Mouse (Mus musculus): ENCODE data around the gene Scfd1.

The Scfd1 gene

DNA sequence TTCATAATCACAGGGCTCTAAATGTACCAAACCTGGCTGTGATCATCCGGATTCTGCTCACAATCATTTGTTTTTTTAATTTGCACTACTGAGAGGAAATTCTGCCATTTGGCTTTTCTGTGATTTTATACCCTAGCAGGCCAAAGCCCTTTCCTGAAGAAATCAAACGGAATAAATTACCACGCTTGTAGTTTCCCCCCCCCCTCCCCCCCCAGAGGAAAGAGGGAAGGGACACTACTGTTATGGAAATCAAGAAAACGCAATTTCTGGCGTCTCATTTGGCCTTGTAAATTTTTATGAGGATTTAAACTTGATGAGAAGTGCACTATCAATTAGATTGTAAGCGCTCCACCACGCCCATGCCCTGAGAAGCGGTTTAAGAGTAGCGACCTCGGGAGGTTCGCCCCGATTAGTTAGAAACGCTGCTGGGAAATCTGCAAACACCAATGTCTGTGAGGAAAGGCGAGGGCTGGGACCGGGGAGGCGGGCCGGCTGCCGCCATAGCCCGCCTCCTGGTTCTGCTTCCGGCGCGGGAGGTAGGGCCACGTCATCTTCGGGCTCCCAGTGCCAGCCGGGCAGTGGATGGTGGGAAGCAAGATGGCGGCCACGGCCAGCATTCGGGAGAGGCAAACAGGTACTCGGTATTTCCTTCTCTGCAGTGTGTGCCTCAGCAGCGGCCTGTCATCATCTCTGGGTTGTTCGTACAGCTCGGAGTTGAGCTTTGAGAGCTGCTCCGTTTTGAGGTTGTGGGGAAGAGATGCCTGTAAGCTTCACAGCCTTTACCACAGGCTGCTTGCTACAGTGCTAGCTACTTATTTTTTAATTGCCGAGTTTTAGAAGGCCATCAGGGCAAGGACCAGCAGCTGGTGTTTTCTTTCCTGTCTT lies at the start of gene Scfd1:
TSS of gene Scfd1 (plus strand) at position 508 of the 885 bp plus-strand sequence.
- in situ Hi-C loops (cut with MboI; ENCODE audit: low pct_unique_long_range_greater_than_20kb in 1 of 2, low sequenced_read_pairs in 2 of 2, unreplicated experiment in 1 of 2) = no loop called here

DNA sequence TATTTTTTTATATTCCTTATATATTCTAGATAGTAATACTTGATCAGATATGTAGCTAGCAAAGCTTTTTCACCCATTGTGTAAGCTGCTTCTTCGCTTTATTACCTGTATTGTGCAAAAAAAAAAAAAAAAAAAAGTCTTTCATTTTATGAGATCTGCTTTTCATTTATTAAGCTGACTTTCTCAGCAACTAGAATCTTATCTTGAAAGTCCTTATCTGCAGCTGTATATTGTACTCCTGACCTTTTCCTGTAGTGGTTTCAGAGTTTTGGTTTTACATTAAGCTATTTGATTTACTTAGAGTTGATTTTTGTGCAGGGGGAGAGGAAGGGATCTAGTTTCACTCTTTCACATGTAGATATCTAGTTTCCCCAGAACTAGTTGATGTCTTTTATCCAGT lies 40.3 kb upstream of the Scfd1 start:
- in situ Hi-C loops (cut with MboI; ENCODE audit: low pct_unique_long_range_greater_than_20kb in 1 of 2, low sequenced_read_pairs in 2 of 2, unreplicated experiment in 1 of 2) = no loop called here

DNA sequence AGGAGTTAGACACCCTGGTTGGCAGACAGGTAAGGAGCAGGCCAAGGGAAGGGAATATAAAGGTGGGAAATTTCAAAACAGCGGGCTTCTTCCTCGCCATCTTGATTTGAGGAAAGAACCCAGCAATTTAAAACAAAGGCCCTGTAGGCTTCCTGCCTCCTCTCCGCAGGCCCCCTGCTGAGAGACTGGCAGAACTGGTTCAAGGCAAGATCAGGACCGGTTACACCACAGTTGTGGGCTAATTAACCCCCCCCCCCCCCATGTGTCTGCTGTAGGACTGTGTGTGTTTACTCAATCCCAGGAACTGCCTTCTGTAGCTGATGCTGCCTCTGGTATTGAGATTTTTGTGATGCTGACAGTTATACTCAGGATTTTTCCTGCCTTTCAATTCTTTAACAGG lies 31.2 kb upstream of the Scfd1 start:
- in situ Hi-C loops (cut with MboI; ENCODE audit: low pct_unique_long_range_greater_than_20kb in 1 of 2, low sequenced_read_pairs in 2 of 2, unreplicated experiment in 1 of 2) = no loop called here

DNA sequence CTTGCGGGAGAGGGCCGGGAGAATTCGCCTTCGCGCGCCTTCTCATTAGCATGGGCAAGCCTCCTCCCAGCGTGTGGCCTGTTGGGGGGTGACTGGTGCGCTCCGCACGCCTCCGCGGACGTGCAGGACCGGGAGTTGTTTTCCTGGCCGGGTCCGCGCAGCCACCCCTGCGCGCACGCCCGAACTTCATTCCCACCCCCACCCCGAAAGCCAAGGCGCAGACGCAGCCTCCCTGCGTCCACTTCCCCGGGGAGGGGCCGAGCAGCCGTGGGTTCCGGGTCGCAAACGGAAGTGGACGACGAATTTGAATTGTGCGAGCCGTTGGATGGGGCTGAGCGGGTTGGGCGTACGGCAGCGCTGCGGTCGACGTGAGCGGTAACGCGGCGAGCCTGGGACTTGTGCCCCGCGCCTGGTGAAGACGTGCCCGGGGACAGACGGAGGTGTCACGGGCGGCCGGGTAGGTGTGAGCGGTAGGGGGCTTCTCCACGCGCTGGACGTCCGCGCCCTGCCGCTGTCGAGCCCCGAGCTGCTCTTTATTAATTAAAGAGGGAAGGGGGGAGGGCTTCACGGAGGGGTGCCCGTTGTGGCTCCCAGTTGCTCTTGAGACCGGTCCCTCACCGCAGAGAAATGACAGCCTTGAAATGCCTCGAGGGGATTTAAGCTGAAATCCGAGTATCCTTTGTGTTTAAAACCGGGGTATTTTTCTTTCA lies 29.2 kb upstream of the Scfd1 start, which contains the start of gene G2e3:
TSS of gene G2e3 (plus strand) at position 74 of the 710 bp plus-strand sequence.
- in situ Hi-C loops (cut with MboI; ENCODE audit: low pct_unique_long_range_greater_than_20kb in 1 of 2, low sequenced_read_pairs in 2 of 2, unreplicated experiment in 1 of 2) = no loop called here

DNA sequence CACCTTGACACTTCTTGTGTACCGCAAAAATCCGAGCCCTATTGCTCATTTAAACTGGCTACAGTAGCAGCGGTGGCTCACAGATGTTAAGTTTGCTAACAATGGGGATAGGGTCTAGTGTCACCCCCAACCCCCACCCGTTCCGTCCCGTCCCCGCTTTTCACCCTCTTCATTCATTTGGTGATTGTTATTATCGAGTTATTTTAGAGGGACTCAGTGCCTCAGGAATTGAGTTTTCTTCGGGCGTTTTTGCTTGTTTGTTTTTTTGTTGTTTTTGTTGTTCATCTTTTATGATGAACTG lies 28.7 kb upstream of the Scfd1 start:
- in situ Hi-C loops (cut with MboI; ENCODE audit: low pct_unique_long_range_greater_than_20kb in 1 of 2, low sequenced_read_pairs in 2 of 2, unreplicated experiment in 1 of 2) = no loop called here

DNA sequence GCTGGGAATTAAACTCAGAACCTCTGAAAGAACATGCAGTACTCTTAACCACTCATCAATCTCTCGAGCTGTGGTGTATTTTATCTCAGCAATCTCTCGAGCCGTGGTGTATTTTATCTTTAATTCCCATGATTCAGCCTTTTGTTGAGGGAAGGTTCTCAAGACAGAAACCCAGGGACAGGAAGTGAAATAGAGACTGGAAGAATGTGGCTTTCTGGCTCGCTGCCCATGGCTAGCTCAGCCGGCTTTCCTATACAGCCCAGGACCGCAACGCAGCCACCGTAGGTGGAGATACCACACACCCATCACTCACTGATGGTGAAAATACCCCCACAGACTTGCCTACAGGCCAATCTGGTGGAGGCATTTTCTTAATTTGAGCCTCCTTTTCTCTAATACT lies 22.0 kb upstream of the Scfd1 start:
- in situ Hi-C loops (cut with MboI; ENCODE audit: low pct_unique_long_range_greater_than_20kb in 1 of 2, low sequenced_read_pairs in 2 of 2, unreplicated experiment in 1 of 2) = no loop called here

DNA sequence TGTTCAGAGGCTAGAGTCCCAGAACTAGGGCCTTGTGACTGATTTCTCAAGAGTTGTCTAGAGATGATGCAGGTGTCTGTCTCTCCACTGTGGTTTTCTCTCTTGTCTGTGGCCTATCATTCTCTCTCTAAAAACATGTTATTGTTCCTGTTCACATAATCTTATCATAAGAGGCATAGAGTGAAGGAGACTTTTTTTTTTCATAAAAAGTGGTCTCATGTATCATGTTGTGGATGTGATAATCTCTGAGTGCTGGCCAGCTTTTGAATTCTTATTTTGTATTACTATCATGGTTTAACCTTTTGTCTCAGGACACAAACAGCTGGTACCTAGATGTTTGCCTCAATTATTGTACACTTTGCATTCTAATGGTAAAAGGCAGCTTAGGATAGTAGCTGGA lies 16.0 kb upstream of the Scfd1 start:
- in situ Hi-C loops (cut with MboI; ENCODE audit: low pct_unique_long_range_greater_than_20kb in 1 of 2, low sequenced_read_pairs in 2 of 2, unreplicated experiment in 1 of 2) = no loop called here

DNA sequence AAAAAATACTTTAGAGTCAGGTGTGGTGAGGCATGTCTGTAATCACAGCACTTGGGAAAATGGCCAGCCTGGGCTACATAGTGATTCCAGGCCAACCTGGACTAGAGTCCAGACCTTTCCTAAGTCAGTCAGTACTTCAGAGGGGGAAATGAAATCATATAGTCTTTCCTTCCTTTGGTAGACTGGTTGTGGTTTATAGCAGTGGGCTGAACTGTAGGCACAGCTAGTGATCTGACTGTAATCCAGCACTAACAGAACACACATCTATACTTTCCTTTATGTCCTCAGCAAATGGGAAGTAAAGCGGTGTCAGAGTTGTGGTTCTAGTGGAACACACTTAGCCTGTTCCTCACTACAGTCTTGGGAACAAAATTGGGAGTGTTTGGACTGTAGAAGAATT lies 14.4 kb upstream of the Scfd1 start:
- in situ Hi-C loops (cut with MboI; ENCODE audit: low pct_unique_long_range_greater_than_20kb in 1 of 2, low sequenced_read_pairs in 2 of 2, unreplicated experiment in 1 of 2) = no loop called here

DNA sequence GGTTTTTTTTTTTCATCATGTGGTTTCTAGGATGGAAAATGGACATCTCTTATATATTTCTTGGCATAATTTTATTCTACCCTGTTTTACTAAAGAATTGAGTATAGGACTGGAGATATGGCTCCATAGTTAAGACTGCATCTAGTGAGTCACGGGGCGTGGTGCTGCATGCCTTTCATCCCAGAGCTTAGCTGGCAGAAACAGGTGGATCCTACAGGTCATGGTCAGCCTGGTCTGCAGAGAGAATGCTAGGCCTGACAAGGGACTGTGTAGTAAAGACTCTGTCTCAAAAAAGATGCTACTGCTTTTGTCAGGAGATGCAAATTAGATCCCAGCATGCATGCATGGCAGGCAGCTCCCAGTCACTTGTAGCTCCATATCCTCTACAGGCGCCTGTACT lies 8.8 kb upstream of the Scfd1 start:
- in situ Hi-C loops (cut with MboI; ENCODE audit: low pct_unique_long_range_greater_than_20kb in 1 of 2, low sequenced_read_pairs in 2 of 2, unreplicated experiment in 1 of 2) = no loop called here

DNA sequence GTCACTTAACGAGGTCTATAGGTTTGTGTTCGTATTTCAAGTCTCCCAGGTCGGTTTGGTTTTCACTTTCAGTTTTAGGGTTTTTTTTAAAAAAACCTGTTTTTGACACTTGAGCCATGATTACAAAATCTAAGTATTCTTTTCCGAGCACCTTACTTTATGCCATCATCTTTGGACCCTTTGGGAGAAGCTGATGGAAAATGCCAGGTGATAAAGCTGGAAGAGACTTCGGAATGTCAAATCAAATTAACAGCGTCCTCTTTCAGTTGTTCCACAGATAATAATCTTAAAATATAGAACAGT lies 529 bp downstream of the Scfd1 start:
- in situ Hi-C loops (cut with MboI; ENCODE audit: low pct_unique_long_range_greater_than_20kb in 1 of 2, low sequenced_read_pairs in 2 of 2, unreplicated experiment in 1 of 2) = no loop called here

DNA sequence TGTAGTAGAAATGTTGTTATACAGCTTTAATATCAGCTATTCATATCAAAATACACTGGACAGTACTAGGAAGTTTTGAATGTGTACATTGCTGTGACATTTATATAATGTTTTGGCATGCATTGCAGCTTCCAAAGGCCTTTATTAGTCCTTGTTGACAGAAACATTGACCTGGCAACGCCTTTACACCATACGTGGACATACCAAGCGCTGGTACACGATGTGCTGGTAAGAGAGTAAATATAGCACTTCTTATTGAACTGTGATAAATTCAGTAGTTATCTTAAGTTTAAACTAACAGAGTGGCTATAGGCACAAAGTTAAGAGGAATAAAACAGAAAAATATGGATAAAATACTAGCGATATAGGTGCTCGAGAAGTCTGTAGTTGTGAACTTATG lies 22.6 kb downstream of the Scfd1 start:
- in situ Hi-C loops (cut with MboI; ENCODE audit: low pct_unique_long_range_greater_than_20kb in 1 of 2, low sequenced_read_pairs in 2 of 2, unreplicated experiment in 1 of 2) = loop anchor here in 1 of 2 experiments (10.0 kb wide), 1 partner anchor 175 kb away; no protein-coding TSS in a partner anchor

DNA sequence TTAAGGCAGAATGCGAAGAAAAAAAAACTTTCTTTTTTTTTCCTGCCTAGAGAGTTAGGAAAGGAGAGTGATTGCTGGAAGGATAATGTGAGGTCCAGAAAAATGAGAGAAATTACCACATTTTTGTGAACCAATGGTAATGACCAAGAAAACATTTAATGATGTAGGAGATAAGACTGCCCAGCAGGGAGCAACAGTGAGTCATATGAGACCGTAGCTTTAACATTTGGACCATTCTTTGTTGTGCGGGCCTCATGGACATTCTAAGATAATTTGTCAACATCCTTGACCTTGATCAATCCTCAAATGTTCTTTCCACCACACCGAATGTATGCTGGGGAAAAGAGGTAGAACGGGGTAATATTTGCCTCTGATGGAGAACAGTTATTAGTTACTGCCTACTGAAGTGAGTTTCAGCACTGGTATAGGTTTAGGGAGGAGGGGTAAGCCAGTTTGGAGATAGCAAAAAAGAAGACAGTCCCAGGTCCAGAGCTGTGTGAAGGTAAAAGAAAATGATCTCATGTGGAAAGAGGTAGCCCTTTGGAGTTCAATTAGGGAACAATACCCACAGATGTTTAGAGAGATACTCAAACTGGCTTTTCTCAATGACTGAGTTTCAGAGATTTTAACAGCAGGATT lies 24.9 kb downstream of the Scfd1 start:
- in situ Hi-C loops (cut with MboI; ENCODE audit: low pct_unique_long_range_greater_than_20kb in 1 of 2, low sequenced_read_pairs in 2 of 2, unreplicated experiment in 1 of 2) = loop anchor here in 1 of 2 experiments (10.0 kb wide), 1 partner anchor 173 kb away; no protein-coding TSS in a partner anchor

DNA sequence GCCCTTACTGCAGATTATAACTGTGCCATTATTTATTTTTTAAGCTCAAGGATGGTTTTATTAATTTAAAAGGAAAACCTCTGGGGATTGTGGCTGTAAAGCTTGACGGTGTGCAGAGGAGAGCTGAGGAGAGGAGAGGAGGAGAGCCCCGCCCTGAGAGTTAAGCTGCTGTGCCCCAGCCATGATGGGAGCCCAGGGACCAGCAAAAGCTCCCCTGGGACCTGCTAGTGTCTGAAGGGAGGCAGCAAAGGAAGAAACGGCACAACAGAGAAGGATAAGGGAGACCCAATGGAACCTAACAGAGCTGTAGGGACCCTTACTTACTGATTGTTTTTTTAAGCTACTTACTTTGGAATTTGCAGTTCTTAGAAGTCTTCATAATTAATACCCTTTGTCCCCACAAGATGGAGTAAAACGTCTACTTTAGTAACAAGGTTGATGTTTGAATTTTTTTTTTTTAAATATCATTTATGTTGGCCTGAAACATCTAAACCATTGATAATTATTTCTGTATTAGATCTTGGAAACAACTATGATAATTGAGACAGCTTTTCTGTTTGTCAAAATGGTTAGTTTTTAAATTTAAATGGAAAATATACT lies 26.8 kb downstream of the Scfd1 start:
- in situ Hi-C loops (cut with MboI; ENCODE audit: low pct_unique_long_range_greater_than_20kb in 1 of 2, low sequenced_read_pairs in 2 of 2, unreplicated experiment in 1 of 2) = loop anchor here in 1 of 2 experiments (10.0 kb wide), 1 partner anchor 171 kb away; no protein-coding TSS in a partner anchor

DNA sequence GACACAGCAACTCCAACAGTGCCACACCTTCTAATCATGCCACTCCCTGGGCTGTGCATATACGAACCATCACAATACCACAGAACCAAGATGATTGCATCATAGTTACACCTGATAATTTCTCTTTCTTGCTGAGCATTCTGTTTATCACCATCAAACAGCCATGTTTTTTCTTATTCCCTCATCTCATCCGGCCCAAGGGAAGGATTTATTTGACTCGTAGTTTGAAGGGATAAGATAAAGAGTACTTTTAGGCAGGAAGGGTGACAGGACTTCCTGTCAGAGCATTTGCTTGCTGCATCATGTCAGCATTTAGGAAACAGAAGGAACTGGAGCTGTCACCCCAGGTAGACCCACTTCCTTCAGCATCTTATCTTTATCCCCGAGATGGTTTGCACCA lies 34.1 kb downstream of the Scfd1 start:
- in situ Hi-C loops (cut with MboI; ENCODE audit: low pct_unique_long_range_greater_than_20kb in 1 of 2, low sequenced_read_pairs in 2 of 2, unreplicated experiment in 1 of 2) = no loop called here

DNA sequence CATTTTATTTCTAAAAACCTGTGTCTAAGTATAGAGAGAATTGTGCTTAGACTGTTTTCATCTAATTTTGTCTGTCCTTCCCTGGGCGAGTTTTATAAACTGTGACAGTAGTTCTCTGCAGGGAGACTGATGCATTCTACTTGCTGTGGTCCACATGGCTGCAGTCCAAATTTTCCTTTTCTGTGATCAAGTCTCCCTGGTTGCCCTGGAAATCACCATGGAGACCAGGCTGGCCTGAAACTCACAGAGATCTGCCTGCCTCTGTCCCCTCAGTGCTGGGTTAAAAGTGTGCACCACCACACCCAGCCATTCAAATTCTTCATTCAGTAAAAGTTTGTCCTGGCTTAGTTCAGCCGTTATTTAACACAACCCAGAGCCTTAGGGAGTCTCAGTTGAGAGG lies 60.2 kb downstream of the Scfd1 start:
- in situ Hi-C loops (cut with MboI; ENCODE audit: low pct_unique_long_range_greater_than_20kb in 1 of 2, low sequenced_read_pairs in 2 of 2, unreplicated experiment in 1 of 2) = no loop called here

DNA sequence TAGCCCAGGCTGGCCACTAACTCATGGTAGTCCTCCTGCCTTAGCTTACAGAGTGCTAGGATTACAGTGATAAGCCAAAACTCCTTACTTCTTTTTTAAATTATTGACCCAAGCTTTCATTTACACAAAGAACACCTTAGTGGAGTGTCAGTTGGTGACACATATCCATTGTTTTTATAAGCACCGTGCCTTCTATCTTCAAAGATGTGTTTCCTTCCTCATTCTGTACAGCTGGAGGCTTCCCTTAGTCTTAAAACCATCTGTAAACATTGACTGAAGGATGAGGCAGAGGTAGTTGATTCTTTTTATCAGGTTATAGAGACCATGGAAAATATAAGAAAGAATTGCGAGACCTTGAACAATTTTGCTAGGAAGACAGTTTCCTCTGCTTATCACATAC lies 61.0 kb downstream of the Scfd1 start:
- in situ Hi-C loops (cut with MboI; ENCODE audit: low pct_unique_long_range_greater_than_20kb in 1 of 2, low sequenced_read_pairs in 2 of 2, unreplicated experiment in 1 of 2) = no loop called here

DNA sequence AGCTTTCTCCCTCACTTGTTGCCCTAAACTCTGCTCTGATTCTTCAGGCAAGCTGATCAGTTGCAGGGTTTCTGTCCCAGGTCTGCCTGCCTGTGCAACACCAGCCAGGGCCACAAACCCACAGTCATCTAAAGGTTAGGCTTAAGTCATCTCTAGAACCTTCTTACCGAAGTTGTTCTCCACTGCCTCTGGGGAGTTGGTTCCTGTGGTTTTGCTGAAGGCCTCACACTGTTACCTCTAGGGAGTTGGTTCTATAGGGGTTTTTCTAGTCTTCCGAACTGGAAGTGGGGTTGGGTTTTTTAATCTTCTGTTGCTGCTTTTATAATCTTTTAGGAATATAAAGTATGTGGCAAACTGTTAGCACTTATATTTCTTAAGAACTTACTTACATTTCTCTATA lies 72.0 kb downstream of the Scfd1 start:
- in situ Hi-C loops (cut with MboI; ENCODE audit: low pct_unique_long_range_greater_than_20kb in 1 of 2, low sequenced_read_pairs in 2 of 2, unreplicated experiment in 1 of 2) = no loop called here

DNA sequence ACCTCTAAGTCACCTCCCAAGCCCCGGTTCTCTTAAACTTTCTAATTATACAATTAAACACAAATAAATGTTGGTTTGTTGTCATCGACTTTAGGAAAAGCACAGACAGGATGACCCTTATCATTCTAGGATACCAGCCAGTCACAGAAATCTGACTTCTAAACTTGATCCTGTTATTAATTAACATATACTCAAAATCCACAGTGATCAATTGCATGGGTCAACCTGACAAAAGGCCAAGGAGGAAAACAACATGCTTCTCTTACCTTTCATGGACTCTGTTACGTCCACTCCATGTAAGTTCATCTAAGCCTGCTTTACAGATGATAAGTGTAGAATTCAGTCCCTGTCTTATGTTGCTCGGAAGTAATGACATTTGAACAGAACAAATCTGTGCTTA lies 93.6 kb downstream of the Scfd1 start:
- in situ Hi-C loops (cut with MboI; ENCODE audit: low pct_unique_long_range_greater_than_20kb in 1 of 2, low sequenced_read_pairs in 2 of 2, unreplicated experiment in 1 of 2) = no loop called here

DNA sequence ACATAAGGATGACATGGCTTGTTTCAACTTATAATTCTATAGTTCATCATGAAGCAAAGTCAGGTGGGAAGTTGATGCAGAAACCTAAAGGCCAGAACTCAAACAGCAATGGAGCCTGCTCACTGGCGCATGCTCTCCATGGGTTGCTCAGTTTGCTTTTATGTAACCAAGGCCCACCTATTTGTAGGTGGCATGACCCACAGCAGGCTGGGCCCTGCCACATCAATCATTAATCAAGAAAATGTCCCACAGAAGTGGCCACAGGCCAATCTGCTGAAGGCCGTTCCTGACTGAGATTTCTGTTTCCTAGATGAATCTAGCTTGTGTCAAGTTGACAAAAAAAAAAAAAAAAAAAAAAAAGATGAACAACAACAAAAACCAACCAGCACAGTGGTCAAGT lies 103.9 kb downstream of the Scfd1 start:
- in situ Hi-C loops (cut with MboI; ENCODE audit: low pct_unique_long_range_greater_than_20kb in 1 of 2, low sequenced_read_pairs in 2 of 2, unreplicated experiment in 1 of 2) = no loop called here
